Mouse (Mus musculus): ENCODE measurements around the gene Cyp2c54. TPM values are rescaled to one million over a fixed set of nuclear protein-coding genes. Genes with fewer than 3 reads are reported as not detected.
"Not testable (repeated sequence)": the region's sequence is repeated elsewhere in the genome, so short reads cannot be mapped to it uniquely, and the experiment has no call there.

Gene Cyp2c54
- not detected in 2 replicates for polyA plus RNA-seq (2016; fragmentation: Nextera tagmentation; extraction: Ambion mirVana)

DNA sequence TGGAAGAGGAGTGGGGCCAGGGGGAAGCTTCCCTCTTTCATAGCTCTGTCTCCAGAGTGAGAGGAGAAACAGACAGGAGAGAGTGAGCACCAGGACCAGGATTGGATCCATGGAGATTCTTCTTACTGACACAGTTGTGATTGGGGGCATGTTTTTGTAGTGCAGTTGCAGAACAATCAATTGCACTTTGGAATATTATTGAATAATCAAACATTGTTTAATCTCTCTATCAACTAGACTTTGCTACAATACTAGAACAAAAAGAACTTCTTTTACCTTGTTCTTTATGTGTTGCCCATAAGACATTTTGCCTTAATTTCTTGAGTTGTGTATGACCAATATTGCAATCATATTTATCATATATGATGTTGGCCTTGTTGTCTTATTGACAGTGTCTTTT lies at the start of gene Cyp2c54:
Cyp2c54 (minus strand) TSS at position 127 of the 400 bp plus-strand sequence.
- H3K4me1 ChIP-seq: no peaks in the 10 kb centered on the region
- H3K27me3 ChIP-seq (ENCODE audit: low read depth, poor library complexity, severe bottlenecking): no peaks in the 10 kb centered on the region
- H3K9me3 ChIP-seq (replicated peaks): no peaks in the 10 kb centered on the region
- H3K27ac ChIP-seq: no peak within 1 kb of the TSS
- H3K4me3 ChIP-seq: no peak within 1 kb of the TSS
- no peak for DNase-seq (ENCODE audit: low spot score)
- H3K36me3 ChIP-seq: no peaks in the 10 kb centered on the region

DNA sequence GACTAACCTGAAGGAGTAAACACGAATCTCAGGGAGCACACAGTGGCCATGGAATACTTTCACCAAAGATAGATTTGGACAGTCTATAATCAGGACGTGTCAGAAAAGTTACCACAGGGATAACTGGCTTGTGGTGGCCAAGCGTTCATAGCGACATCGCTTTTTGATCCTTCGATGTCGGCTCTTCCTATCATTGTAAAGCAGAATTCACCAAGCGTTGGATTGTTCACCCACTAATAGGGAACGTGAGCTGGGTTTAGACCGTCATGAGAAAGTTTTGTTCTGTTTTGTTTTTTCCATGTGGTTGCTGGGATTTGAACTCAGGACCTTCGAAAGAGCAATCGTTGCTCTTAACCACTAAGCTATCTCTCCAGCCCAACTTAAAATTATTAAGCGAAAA lies 46.0 kb upstream of the Cyp2c54 start:
- not testable (repeated sequence) for H3K27me3 ChIP-seq (ENCODE audit: low read depth, poor library complexity, severe bottlenecking); H3K36me3 ChIP-seq; H3K27ac ChIP-seq; H3K4me3 ChIP-seq; H3K4me1 ChIP-seq; DNase-seq (ENCODE audit: low spot score); H3K9me3 ChIP-seq (replicated peaks)
- 84% methylated on average over 13 of the region's 13 CpGs for WGBS

DNA sequence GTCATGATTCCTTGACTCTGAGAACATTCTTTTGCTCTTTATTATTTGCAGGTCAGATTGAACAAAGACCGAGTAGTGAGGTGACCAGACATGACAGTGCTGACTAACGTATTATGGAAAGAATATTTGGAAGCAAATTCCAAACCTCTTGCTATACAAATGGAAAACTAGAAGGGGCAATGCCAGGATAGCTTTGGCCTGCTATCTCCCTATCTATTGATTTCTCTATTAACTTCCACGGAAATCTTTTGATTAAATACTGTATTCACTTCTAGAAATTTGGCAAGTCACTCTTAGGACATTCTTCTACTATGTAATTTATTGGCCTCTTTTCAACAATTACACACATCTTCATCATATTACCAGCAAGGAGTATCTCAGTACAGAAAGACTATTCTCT lies 17.5 kb upstream of the Cyp2c54 start:
- WGBS: 83% methylated on average over 3 of the region's 3 CpGs
- Histone ChIP-seq H3K27ac (no peak overlapping the region), H3K4me3 (no peak overlapping the region), H3K36me3 (no peaks in the 10 kb centered on the region), H3K27me3 (ENCODE audit: low read depth, poor library complexity, severe bottlenecking) (no peaks in the 10 kb centered on the region), H3K9me3 (replicated peaks) (no peaks in the 10 kb centered on the region), H3K4me1 (no peaks in the 10 kb centered on the region)
- DNase-seq (ENCODE audit: low spot score): no peak

- 98% methylated on average over 1 of the region's 1 CpGs for WGBS
- not testable (repeated sequence) for H3K27ac ChIP-seq; H3K27me3 ChIP-seq (ENCODE audit: low read depth, poor library complexity, severe bottlenecking); DNase-seq (ENCODE audit: low spot score); H3K4me3 ChIP-seq; H3K36me3 ChIP-seq; H3K4me1 ChIP-seq; H3K9me3 ChIP-seq (replicated peaks)
Measured at GRCm38 (mm10) chr19:40089421-40089820, 15.8 kb upstream of the Cyp2c54 start, which contains the start of gene Cyp2c50. TSS of gene Cyp2c50 (plus strand) at chr19:40089688.

DNA sequence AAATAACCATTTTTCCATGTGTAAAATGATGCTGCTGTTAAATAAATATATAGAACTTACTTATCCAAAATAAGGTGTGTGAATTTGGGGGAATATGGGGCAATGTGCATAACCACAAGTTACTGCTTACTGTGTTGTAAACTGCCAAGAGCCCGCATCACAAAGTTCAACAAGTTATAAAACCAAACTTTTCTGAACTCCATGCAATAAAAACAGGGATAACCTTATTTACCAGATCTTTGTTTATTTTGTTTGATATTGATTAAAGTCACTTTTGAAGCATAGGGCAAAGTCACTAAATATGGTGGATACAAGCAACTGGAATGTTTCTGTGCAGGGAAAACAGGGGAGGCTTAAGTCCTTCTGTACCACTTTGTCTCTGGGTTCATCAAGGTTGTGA lies 14.8 kb upstream of the Cyp2c54 start:
- Histone ChIP-seq H3K4me3 (no peak overlapping the region), H3K27ac (no peak overlapping the region), H3K9me3 (replicated peaks) (no peaks in the 10 kb centered on the region), H3K36me3 (no peaks in the 10 kb centered on the region), H3K27me3 (ENCODE audit: low read depth, poor library complexity, severe bottlenecking) (no peaks in the 10 kb centered on the region), H3K4me1 (no peaks in the 10 kb centered on the region)
- whole genome bisulfite sequencing: 84% methylated on average over 1 of the region's 1 CpGs
- DNase-seq (ENCODE audit: low spot score): no peak

DNA sequence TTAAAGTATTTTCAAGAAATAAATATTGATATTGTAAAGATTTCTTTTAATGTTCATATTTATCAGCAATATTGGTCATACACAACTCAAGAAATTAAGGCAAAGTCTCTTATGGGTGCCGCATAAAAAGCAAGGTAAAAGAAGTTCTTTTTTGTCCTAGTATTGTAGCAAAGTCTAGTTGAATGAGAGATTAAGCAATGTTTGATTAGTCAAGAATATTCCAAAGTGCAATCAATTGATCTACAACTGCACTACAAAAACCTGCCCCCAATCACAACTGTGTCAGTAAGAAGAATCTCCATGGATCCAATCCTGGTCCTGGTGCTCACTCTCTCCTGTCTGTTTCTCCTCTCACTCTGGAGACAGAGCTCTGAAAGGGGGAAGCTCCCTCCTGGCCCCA lies 81.5 kb downstream of the Cyp2c54 start, which contains the start of gene Cyp2c37:
Cyp2c37 (plus strand) TSS at position 285 of the 400 bp plus-strand sequence.
- not testable (repeated sequence) for H3K27ac ChIP-seq; H3K36me3 ChIP-seq; H3K9me3 ChIP-seq (replicated peaks); H3K4me3 ChIP-seq; DNase-seq (ENCODE audit: low spot score); H3K4me1 ChIP-seq; H3K27me3 ChIP-seq (ENCODE audit: low read depth, poor library complexity, severe bottlenecking)
- 96% methylated on average over 1 of the region's 1 CpGs for WGBS

DNA sequence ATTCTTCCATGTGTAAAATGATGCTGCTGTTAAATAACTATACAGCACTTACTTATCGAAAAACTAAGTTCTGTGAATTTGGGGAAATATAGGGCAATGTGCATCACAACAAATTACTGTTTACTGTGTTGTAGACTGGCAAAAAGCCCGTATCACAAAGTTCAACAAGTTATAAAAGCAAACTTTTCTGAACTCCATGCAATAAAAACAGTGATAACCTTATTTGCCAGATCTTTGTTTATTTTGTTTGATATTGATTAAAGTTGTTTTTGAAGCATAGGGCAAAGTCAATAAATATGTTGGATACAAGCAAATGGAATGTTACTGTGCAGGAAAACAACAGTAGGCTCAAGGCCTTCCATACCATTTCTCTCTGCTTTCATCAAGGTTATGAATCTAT lies 84.2 kb downstream of the Cyp2c54 start:
- Histone ChIP-seq H3K9me3 (replicated peaks) (no peaks in the 10 kb centered on the region), H3K27me3 (ENCODE audit: low read depth, poor library complexity, severe bottlenecking) (no peaks in the 10 kb centered on the region), H3K36me3 (no peaks in the 10 kb centered on the region), H3K27ac (no peak overlapping the region), H3K4me1 (no peaks in the 10 kb centered on the region), H3K4me3 (no peak overlapping the region)
- WGBS: 81% methylated on average over 2 of the region's 2 CpGs
- DNase-seq (ENCODE audit: low spot score): no peak

Other genes starting within 250 kb of the Cyp2c54 start
- gene Cyp2c69, start 187.0 kb downstream of the Cyp2c54 start, polyA plus RNA-seq (2016; fragmentation: Nextera tagmentation; extraction: Ambion mirVana): not detected in 2 replicates
- not detected in 2 replicates for gene Cyp2c37, start 81.4 kb downstream of the Cyp2c54 start, polyA plus RNA-seq (2016; fragmentation: Nextera tagmentation; extraction: Ambion mirVana)
- gene Cyp2c50, start 15.9 kb upstream of the Cyp2c54 start, polyA plus RNA-seq (2016; fragmentation: Nextera tagmentation; extraction: Ambion mirVana): not detected in 2 replicates
- not detected in 2 replicates for gene Cyp2c70, start 113.5 kb upstream of the Cyp2c54 start, polyA plus RNA-seq (2016; fragmentation: Nextera tagmentation; extraction: Ambion mirVana)
- 63.2 and 63.7 TPM in 2 replicates for gene Pdlim1, start 198.0 kb upstream of the Cyp2c54 start, polyA plus RNA-seq (2016; fragmentation: Nextera tagmentation; extraction: Ambion mirVana)